Mouse (Mus musculus): Measurements from ENCODE around the gene Ano3.

DNA sequence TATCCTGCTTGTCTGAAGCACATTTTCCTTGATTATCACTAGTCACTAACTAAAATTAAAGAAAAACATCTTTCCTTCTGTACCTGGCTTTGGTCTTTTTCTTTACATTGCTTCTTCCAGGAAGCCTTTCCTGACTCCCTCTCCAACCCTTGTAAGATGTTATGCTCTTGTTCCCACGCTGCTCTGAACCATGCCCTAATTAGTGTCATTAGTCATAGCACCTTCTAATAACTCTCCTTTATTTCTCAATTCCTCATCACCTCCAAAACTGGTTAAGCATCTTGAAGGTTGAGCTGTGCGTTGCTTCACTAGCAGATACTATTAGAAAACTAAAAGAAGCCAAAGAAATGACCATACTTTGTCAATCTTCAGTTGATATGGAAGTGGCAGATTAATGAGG lies 193.2 kb downstream of the Ano3 start:
- no peak for TF ChIP-seq CTCF (IDR thresholded peaks at IDR 0.05; ENCODE audit: extremely low read depth, insufficient read depth, insufficient read length, insufficient replicate concordance)
- TF ChIP-seq POLR2A (IDR thresholded peaks at IDR 0.05; ENCODE audit: low read depth, low read length): no peak

Measured in spleen, adult 2 months (tissue).